Mouse (Mus musculus): ENCODE results near the gene Ntng2. TPM values are rescaled to one million over a fixed set of nuclear protein-coding genes. Genes with fewer than 3 reads are reported as not detected.

Ntng2 gene
- polyA plus RNA-seq, 1 experiment from 2014 or later, result 0.60 TPM

DNA sequence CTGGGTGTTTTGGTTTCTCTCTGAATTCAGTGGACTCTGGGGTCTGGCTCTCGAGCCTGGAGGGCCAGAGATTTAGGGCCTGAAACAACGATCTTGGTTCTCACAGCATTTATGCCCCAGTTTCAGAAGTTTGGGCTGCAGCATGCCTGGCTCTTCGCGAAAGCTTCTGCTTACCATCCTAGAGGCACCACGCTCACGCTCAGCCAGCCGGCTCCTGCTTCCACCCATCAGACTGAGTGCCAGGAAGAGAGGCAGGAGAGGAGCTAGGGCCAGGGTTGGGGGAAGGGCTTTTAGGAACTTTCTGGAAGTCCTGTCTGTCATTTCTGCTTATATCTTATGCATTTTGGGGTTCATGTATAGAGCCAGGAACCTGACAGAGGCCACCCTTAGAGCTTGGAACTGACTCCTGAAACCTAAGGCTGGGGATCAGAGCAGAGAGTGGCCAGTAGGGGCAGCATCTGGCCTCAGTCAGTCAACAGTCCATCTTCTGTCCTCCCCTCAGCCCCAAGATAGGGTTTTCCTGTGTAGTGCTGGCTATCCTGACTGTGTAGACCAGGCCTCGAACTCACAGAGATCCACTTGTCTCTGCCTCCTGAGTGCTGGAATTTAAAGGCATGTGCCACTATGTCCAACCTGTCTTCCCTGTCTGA, 60.1 kb downstream of the Ntng2 start:
- peaks cover 15% of the 10 kb centered on the region for H3K27me3 ChIP-seq (ENCODE audit: control insufficient read depth, insufficient read depth, low read length)
- H3K36me3 ChIP-seq (ENCODE audit: control insufficient read depth, insufficient read depth, low read length), result no peaks in the 10 kb centered on the region
- peaks cover 5% of the 10 kb centered on the region; the same call in 1 of the 2 replicates for H3K4me1 ChIP-seq (ENCODE audit: control insufficient read depth, insufficient read depth, low read length)
- H3K27ac ChIP-seq (replicated peaks; ENCODE audit: low read depth, low read length), result no peak overlapping the region
- ATAC-seq (ENCODE audit: insufficient number of reproducible peaks, low FRiP score, low TSS enrichment, low read depth) (no peak), DNase-seq (ENCODE audit: low spot score) (no peak)
- no peak overlapping the region for H3K4me3 ChIP-seq (ENCODE audit: low read depth, low read length)
- H3K9ac ChIP-seq (ENCODE audit: low read length), result no peak overlapping the region
- no peaks in the 10 kb centered on the region for H3K9me3 ChIP-seq (ENCODE audit: control insufficient read depth, low read length)
- no peak overlapping the region for H3K4me2 ChIP-seq (ENCODE audit: low read depth, severe bottlenecking)
- WGBS, result 82% methylated on average over 8 of the region's 8 CpGs

- Histone ChIP-seq H3K36me3 (ENCODE audit: control insufficient read depth, insufficient read depth, low read length) (no peaks in the 10 kb centered on the region), H3K27me3 (ENCODE audit: control insufficient read depth, insufficient read depth, low read length) (peaks cover 11% of the 10 kb centered on the region), H3K27ac (replicated peaks; ENCODE audit: low read depth, low read length) (no peak overlapping the region), H3K9ac (ENCODE audit: low read length) (no peak overlapping the region; the same call in 1 of the 2 replicates), H3K4me1 (ENCODE audit: control insufficient read depth, insufficient read depth, low read length) (peaks cover 5% of the 10 kb centered on the region; the same call in 1 of the 2 replicates), H3K9me3 (ENCODE audit: control insufficient read depth, low read length) (no peaks in the 10 kb centered on the region), H3K4me2 (ENCODE audit: low read depth, severe bottlenecking) (no peak overlapping the region), H3K4me3 (ENCODE audit: low read depth, low read length) (no peak overlapping the region)
- WGBS, result 73% methylated on average over 10 of the region's 10 CpGs
- ATAC-seq (ENCODE audit: insufficient number of reproducible peaks, low FRiP score, low TSS enrichment, low read depth) (no peak), DNase-seq (ENCODE audit: low spot score) (no peak)
These were observed 61.3 kb downstream of the Ntng2 start for GRCm38 (mm10) chr2:29191216-29192215.

DNA sequence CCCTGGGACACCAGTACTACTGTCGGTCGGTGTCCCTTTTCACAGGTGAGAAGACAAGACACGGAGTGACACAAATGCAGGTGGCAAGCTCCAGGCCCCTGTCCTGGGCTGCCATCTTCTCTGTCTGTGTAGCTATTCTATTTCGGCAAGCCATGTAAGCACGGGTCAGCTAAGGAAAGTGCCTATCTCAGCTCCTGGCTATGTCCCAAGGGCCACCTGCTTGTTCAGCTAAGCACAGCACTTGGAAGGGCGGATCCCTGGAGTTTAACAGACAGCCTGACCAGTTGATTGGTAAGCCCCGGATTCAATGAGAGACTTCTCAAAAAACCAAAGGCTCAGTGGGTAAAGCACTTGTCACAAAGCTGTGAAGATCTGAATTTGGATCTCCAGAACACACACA, 62.4 kb downstream of the Ntng2 start:
- ATAC-seq (ENCODE audit: insufficient number of reproducible peaks, low FRiP score, low TSS enrichment, low read depth), result no peak

DNA sequence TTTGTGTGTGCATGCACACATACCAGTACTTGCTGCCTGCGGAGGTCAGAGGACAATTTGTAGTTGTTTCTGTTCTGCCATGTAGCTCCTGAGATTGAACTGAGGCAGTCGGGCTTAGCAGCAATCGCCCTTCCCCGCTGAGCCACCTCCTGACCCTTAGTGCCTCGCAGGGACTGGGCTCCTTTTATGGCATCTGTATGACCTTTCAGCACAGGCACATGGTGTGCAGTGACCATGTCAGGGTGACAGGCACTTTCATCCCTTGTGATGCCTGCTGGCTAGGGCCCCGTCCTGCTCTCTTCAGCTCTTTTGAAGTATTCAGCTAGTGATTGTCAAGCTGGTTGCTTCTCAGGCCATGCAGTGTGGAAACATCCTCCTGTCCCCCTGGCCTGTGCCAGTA, 66.6 kb downstream of the Ntng2 start:
- no peaks in the 10 kb centered on the region for H3K9me3 ChIP-seq (ENCODE audit: control insufficient read depth, low read length)
- H3K36me3 ChIP-seq (ENCODE audit: control insufficient read depth, insufficient read depth, low read length), result no peaks in the 10 kb centered on the region
- no peak overlapping the region for H3K4me3 ChIP-seq (ENCODE audit: low read depth, low read length)
- no peaks in the 10 kb centered on the region for H3K4me1 ChIP-seq (ENCODE audit: control insufficient read depth, insufficient read depth, low read length)
- no peaks in the 10 kb centered on the region for H3K27me3 ChIP-seq (ENCODE audit: control insufficient read depth, insufficient read depth, low read length)
- H3K27ac ChIP-seq (replicated peaks; ENCODE audit: low read depth, low read length), result no peak overlapping the region
- ATAC-seq (ENCODE audit: insufficient number of reproducible peaks, low FRiP score, low TSS enrichment, low read depth), result no peak
- H3K9ac ChIP-seq (ENCODE audit: low read length), result no peak overlapping the region
- 29% methylated on average over 6 of the region's 6 CpGs for WGBS
- no peak overlapping the region for H3K4me2 ChIP-seq (ENCODE audit: low read depth, severe bottlenecking)
- DNase-seq (ENCODE audit: low spot score), result no peak

More for the DNA sequence above, 62.4 kb downstream of the Ntng2 start:
- H3K4me2 ChIP-seq (ENCODE audit: low read depth, severe bottlenecking), result no peak overlapping the region
- no peaks in the 10 kb centered on the region for H3K9me3 ChIP-seq (ENCODE audit: control insufficient read depth, low read length)
- DNase-seq (ENCODE audit: low spot score), result no peak
- peaks cover 8% of the 10 kb centered on the region for H3K27me3 ChIP-seq (ENCODE audit: control insufficient read depth, insufficient read depth, low read length)
- peaks cover 5% of the 10 kb centered on the region; the same call in 1 of the 2 replicates for H3K4me1 ChIP-seq (ENCODE audit: control insufficient read depth, insufficient read depth, low read length)
- no peaks in the 10 kb centered on the region for H3K36me3 ChIP-seq (ENCODE audit: control insufficient read depth, insufficient read depth, low read length)
- no peak overlapping the region for H3K27ac ChIP-seq (replicated peaks; ENCODE audit: low read depth, low read length)
- no peak overlapping the region for H3K9ac ChIP-seq (ENCODE audit: low read length)
- H3K4me3 ChIP-seq (ENCODE audit: low read depth, low read length), result no peak overlapping the region
- 85% methylated on average over 7 of the region's 7 CpGs for WGBS

DNA sequence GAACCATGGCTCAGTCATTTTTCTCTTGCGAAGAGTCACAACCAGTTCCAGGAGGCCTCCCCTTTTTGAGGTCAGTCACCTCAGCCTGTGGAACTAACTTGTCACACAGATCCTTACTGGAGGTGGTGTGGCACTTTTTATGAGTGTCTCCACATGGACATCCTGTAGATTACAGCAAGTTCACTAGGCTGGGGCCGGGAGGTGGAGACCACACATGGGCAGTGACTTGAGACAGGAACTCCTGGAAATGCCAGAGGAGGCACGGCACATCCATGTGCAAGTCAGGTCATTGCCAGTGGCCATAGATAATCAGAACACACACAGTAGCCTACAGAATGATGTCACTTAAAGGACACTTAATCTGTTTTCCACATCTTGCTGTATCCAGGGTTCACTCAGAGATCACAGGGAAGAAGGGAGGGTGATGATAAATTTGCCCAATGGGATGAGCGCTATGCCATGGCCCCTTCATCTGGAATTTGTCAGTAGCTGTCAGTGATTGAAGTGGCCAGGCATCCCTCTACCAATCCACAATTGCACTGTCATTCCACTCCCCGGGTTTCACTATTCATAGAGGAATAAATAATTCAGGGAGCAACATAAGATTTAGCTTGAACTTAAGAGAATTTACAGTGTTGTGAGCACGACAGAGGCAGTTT, 69.4 kb downstream of the Ntng2 start:
- no peaks in the 10 kb centered on the region for H3K4me1 ChIP-seq (ENCODE audit: control insufficient read depth, insufficient read depth, low read length)
- no peak overlapping the region for H3K4me3 ChIP-seq (ENCODE audit: low read depth, low read length)
- H3K27ac ChIP-seq (replicated peaks; ENCODE audit: low read depth, low read length), result no peak overlapping the region
- no peaks in the 10 kb centered on the region for H3K27me3 ChIP-seq (ENCODE audit: control insufficient read depth, insufficient read depth, low read length)
- H3K9ac ChIP-seq (ENCODE audit: low read length), result no peak overlapping the region
- no peak for DNase-seq (ENCODE audit: low spot score)
- no peak for ATAC-seq (ENCODE audit: insufficient number of reproducible peaks, low FRiP score, low TSS enrichment, low read depth)
- peaks cover 5% of the 10 kb centered on the region for H3K36me3 ChIP-seq (ENCODE audit: control insufficient read depth, insufficient read depth, low read length)
- H3K9me3 ChIP-seq (ENCODE audit: control insufficient read depth, low read length), result no peaks in the 10 kb centered on the region
- H3K4me2 ChIP-seq (ENCODE audit: low read depth, severe bottlenecking), result no peak overlapping the region
- WGBS, result 59% methylated on average over 6 of the region's 6 CpGs

GRCm38 (mm10) chr2:29181111-29181510, 71.7 kb downstream of the Ntng2 start:
- Histone ChIP-seq H3K9me3 (ENCODE audit: control insufficient read depth, low read length) (no peaks in the 10 kb centered on the region), H3K27me3 (ENCODE audit: control insufficient read depth, insufficient read depth, low read length) (no peaks in the 10 kb centered on the region), H3K4me1 (ENCODE audit: control insufficient read depth, insufficient read depth, low read length) (no peaks in the 10 kb centered on the region), H3K36me3 (ENCODE audit: control insufficient read depth, insufficient read depth, low read length) (peaks cover 7% of the 10 kb centered on the region), H3K4me3 (ENCODE audit: low read depth, low read length) (no peak overlapping the region), H3K27ac (replicated peaks; ENCODE audit: low read depth, low read length) (no peak overlapping the region), H3K9ac (ENCODE audit: low read length) (no peak overlapping the region), H3K4me2 (ENCODE audit: low read depth, severe bottlenecking) (no peak overlapping the region)
- ATAC-seq (ENCODE audit: insufficient number of reproducible peaks, low FRiP score, low TSS enrichment, low read depth), result no peak
- no peak for DNase-seq (ENCODE audit: low spot score)
- WGBS, result 86% methylated on average over 2 of the region's 2 CpGs

DNA sequence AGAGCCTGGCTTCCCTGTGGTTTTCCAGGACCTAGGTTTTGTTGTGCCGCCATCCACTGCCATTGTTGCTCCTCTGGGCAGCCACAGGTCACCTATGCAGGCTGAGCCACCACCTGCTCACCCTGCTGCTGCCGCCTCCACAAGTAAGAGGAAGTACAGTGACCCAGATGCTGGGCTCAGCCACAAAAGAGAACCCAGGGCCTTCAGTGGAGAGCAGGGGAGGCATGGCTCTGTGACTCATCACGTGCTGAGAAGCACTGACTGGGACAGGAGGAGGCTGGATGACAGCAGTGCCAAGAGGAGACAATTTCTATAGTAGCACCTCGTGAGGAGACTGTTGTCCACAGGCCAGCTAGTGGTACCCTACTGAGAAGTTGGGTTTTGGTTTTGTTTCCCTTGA, 73.0 kb downstream of the Ntng2 start:
- no peaks in the 10 kb centered on the region for H3K4me1 ChIP-seq (ENCODE audit: control insufficient read depth, insufficient read depth, low read length)
- H3K27ac ChIP-seq (replicated peaks; ENCODE audit: low read depth, low read length), result no peak overlapping the region
- ATAC-seq (ENCODE audit: insufficient number of reproducible peaks, low FRiP score, low TSS enrichment, low read depth) (no peak), DNase-seq (ENCODE audit: low spot score) (no peak)
- H3K4me3 ChIP-seq (ENCODE audit: low read depth, low read length), result no peak overlapping the region
- H3K9me3 ChIP-seq (ENCODE audit: control insufficient read depth, low read length), result no peaks in the 10 kb centered on the region
- no peak overlapping the region for H3K9ac ChIP-seq (ENCODE audit: low read length)
- no peak overlapping the region for H3K4me2 ChIP-seq (ENCODE audit: low read depth, severe bottlenecking)
- 90% methylated on average over 4 of the region's 4 CpGs for WGBS
- H3K36me3 ChIP-seq (ENCODE audit: control insufficient read depth, insufficient read depth, low read length), result peaks cover 7% of the 10 kb centered on the region
- H3K27me3 ChIP-seq (ENCODE audit: control insufficient read depth, insufficient read depth, low read length), result no peaks in the 10 kb centered on the region

- H3K36me3 ChIP-seq (ENCODE audit: control insufficient read depth, insufficient read depth, low read length), result peaks cover 11% of the 10 kb centered on the region
- H3K9me3 ChIP-seq (ENCODE audit: control insufficient read depth, low read length), result no peaks in the 10 kb centered on the region
- no peaks in the 10 kb centered on the region for H3K27me3 ChIP-seq (ENCODE audit: control insufficient read depth, insufficient read depth, low read length)
- H3K4me1 ChIP-seq (ENCODE audit: control insufficient read depth, insufficient read depth, low read length), result no peaks in the 10 kb centered on the region
- H3K4me3 ChIP-seq (ENCODE audit: low read depth, low read length), result no peak overlapping the region
- DNase-seq (ENCODE audit: low spot score) (no peak), ATAC-seq (ENCODE audit: insufficient number of reproducible peaks, low FRiP score, low TSS enrichment, low read depth) (no peak)
- H3K4me2 ChIP-seq (ENCODE audit: low read depth, severe bottlenecking), result no peak overlapping the region
- no peak overlapping the region for H3K27ac ChIP-seq (replicated peaks; ENCODE audit: low read depth, low read length)
- WGBS, result 82% methylated on average over 3 of the region's 3 CpGs
- no peak overlapping the region for H3K9ac ChIP-seq (ENCODE audit: low read length)
These were observed 77.9 kb downstream of the Ntng2 start for GRCm38 (mm10) chr2:29174887-29175286.
